Mouse (Mus musculus) adrenal gland, adult 2 months (tissue): Measurements from ENCODE around the gene Sgpl1. TPM values are rescaled to one million over a fixed set of nuclear protein-coding genes. Genes with fewer than 3 reads are reported as not detected.
A peak's percentile ranks its signal among the peaks of the same experiment; 100 is the strongest.

ENCODE experiments used
- DNase-seq: peaks from one replicate; pipeline ENCODE4 v3.0.0; 2021
- microRNA-seq, 2 experiments: library from miRNA; unstranded; fragments of <30 nt; microRNA quantifications; one replicate each; pipeline ENCODE4 v1.2.0; 2021
- polyA plus RNA-seq: library from polyadenylated mRNA; depleted of rRNA; stranded (reverse); fragments of >200 nt; gene quantifications from 2 replicates; pipeline ENCODE4 v1.2.3, GENCODE M21; 2012; rRNA removed
- total RNA-seq, 2 experiments: library from RNA; stranded (reverse); gene quantifications; 2 replicates each; pipeline ENCODE4 v1.2.3; 2021

Gene Sgpl1
- total and polyA plus RNA-seq, 3 experiments: 16.2 to 106 (median 67.2) TPM

DNA sequence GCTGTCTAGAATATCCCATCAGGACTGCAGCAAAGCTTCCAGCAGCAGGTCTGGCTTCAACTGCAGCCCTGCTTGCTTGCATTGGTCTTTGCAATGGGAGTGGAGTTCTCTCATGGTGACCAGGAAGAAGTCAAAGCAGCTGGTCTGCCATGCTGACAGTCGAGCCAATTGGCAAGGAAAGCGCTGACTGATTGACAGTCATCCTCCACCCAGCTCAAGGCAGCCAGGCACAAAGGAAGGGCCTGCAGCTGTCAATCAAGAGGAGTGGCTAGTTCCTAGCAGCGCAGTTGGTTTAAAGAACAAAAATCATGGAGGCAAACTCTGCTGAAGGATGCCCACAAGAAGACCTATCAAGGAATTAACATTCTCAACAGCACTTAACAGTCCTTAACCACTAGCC lies 61.0 kb downstream of the Sgpl1 start:
- no peak for DNase-seq

DNA sequence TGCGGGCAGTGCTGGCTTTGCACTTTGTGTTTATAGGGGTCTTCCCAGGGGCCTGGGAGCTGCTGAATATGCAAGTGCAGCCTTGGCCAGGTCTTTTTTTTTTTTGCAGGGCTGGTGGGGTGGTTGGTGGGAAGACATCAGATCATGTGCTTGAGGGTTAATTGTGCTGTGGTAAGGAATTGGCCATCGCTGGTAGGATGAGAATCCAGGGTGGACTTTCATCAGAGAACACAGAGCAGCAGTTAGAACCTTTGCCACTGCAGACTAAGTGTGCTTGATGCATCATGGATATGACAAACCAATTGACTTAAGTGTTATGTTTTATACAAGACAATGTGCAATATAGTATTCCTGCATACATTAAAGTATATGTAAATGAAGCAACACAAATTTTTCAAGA lies 62.1 kb downstream of the Sgpl1 start:
- DNase-seq: no peak

DNA sequence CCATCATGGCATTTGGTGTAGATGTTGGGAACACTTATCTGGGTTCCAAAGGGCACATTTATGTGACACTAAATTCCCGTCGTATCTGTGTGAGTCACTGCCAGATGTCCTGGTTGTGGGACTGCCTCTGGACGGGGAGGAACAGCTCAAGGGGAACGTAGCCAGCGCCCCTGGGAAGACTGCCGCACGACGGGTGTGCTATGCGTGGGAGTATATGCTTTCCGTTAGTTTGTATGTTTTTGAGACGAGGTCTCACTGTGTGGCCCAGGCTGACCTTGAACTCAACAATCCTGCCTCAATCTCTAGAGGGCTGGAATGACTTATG lies 66.6 kb downstream of the Sgpl1 start:
- peak; percentile 33 for DNase-seq

DNA sequence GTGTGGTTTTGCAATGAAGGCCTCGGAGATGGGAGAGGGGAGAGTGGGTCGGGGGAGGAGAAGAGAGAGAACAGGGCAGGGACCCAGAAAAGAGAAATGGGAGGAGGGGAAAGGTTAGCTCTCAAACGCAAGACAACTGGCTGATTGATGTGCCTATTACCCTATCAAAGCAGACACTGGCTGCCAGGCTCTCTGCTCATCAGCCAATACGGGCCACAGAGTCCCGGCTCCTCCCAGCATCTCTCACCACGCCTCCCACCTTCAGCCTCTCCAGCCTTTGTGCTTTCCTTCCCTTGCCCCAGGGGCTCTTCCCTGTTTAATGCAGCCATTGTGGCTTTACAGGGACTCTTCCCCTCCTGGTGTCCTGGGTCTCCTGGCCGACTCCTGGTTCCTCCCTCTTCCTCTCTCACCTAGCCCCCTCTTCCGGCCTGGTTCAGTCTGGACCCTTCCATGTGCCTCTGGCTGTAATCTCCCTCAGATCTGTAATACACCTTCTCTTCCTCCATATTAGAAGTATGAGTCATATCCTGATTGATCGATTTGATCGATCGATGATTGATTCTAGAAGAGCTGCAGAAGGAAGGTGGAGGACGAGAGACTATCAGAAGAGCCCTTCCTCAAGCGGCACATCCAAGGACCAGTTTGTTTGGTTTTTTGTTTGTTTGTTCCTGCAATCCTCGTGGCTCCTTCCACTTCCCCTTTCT lies 67.1 kb downstream of the Sgpl1 start:
- peak; percentile 70 for DNase-seq

DNA sequence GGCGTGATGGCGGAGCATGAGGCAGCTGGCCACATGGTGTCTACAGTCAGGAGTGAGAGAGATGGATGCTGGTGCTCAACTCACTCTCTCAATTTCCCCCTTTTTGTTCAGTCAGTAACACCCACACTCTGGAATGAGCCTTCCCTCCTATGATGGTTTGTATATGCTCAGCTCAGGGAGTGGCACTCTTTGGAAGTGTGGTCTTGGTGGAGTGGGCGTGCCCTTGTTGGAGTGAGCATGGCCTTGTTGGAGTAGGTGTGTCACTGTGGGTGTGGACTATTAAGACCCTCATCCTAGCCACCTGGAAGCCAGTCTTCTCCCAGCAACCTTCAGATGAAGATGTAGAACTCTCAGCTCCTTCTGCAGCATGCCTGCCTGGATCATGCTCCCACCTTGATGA lies 71.9 kb downstream of the Sgpl1 start:
- DNase-seq: no peak

DNA sequence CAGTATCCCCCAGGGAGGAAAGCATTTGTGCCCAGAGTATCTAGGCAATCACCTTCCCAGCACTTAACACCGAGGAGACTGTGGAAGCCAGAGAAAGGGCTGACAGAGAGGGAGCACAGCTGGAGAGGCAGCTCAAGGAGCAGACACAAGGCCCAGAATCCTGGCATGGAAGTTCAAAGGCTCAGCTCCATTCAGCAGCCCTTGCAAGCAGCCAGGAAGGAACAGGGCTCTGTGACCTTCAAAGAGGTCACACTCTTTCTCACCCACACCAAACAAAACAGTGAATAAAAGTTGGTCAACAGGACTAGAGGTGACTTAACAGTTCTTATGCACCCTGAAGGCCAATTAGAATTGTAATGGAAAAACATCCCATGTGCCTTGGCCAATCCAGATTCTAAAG lies 72.9 kb downstream of the Sgpl1 start:
- DNase-seq: no peak

DNA sequence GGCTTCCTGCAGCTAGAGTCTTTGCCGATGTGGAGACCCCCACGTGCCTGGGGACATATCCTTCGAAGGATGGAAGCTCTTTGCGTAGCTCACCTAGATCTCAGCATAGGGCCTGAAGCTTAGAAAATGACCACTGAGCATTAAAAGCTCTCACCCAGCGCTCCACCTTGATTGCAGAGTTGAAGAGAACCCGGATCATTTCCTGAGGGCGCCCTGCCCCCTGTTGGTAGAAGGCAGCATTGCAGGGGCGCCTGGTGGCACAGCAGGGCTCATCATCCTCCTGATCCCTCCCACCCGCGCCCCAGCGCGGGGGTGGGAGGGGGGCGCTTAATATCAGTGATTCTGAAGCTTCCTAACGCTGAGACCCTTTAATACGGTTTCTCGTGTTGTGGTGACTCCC lies 75.2 kb downstream of the Sgpl1 start:
- peak; percentile 49 for DNase-seq

DNA sequence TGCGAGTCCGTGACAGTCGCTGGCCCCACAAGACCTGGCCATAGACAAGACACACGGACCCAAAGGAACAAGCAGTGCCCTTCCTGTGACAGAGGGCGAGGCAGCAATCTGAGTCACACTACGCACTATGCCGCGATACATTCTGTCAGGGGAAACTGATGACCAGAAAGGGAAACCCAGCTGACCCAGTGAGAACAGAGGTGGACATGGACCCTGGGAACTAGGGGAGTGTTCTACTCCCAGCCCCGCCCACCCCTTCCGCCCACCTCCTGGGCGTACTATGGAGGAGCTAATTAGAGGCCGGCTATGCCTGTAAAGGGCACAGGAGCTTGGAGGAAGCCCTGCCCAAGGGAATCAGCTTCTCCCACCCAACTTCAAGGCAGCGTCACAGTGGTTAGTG lies 78.3 kb downstream of the Sgpl1 start:
- DNase-seq: no peak

DNA sequence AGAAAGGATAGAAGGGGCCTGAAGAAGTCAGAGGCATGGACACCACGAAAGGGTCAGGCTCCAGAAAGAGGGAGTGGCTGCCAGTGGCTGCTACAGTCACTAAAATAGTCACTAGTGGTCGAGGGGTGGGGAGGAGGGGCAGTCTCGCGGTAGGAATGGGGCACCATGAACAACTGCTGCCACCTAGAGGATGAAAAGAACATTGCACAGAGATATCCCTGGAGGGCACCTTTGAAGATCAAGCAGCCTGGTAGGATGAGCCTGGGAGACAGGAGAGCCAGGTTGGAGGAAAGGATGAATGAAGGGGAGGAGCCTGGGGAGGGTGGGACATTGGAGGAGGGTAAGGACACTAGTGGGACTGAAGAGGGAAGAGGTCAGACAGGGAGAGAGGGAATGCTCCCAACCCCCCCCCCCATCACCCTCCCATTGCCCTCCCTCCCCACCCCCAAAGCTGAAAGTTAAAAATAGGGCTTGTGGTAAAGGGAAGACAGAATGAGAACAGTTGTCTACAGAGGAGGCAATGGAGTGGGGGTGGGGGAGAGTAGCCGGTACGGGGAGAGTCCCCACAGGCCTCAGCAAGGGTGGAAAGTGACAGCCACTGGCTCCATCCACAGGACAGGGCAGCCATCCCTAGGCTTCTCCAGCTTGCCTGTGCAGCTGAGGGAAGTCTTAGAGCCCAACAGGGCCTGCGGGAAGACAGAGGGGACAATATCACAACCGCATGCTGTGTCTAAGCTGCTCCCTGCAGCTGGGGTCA lies 78.9 kb downstream of the Sgpl1 start:
- peak; percentile 35 for DNase-seq

DNA sequence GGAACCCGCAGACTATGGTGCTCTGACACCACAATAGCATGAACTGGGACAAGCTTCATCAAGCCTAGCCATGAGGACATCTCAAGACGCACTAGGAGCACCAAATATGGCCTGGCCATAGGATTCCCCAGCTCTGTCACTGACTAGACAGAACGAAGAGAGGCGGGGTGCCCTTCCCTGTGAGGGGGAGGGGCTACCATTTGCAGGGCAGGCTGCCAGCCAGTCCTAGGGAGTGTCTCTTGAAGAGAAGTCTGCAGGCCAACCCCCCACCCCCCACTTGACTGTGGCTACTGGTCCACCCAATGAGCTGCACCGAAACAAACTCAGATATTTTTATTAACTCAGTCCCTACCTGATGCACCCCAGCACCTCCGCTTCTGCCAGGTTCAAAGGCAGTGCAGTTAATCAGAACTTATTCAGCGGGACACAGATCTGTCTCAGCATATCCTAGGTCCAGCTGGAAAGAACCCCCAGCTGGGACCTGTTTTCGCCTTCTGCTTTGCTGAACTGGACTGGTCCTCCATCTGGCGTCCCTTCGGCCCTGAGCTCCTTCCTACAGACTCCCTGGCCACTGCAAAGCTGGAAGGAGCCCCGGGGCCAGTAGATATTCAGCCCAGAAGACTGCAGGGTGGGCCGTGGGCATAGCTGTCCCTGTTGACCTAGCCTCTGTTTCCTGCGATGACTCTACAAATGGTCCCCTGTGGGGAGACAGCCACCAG lies 82.1 kb downstream of the Sgpl1 start:
- no peak for DNase-seq

DNA sequence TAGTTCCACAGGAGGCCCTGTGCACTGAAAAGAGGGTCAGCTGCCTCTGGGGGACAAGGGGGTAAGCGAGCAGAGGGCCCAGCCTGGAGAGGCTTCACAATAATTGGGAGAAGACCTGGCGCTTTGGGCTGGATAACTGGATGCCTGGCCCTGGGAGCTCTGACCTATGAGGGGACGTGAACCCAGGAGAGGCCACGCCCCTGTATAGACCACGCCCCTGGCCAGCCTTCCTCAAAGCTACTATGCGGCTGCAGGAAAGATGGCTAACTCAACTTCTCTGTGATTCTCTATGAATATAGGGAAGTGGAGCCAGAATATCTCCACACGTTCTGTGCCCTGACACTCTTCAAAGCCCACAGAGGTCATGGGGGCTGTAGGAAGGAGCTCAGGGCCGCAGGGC lies 82.9 kb downstream of the Sgpl1 start:
- DNase-seq: no peak

DNA sequence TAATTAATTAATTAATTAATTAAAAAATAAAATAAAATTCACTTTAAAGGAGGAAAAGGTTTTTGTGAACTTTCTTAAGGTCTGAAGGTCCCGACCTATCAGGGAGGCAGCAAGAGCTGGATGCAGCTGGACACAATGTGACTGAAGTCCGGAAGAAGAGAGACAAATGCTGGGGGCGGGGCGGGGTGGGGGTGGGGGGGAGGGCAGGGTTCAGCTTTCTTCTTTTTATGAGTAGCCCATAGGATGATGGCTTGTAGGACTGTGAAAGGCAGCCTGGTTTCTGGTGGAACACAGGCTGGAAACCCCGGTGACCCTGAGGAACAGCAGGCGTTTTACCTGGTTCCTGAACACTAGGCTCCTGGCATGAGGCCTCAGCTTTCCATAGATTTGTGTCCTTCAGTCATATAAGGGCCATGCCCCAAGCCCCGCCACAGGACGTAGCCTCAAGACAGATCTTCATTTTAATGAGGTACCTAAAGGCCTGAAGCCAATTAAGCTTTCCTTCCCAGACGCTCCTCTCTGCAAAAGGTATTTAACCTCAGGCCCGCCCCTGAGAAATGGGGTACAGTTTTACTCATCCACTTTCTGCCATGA lies 84.1 kb downstream of the Sgpl1 start:
- DNase-seq: no peak

DNA sequence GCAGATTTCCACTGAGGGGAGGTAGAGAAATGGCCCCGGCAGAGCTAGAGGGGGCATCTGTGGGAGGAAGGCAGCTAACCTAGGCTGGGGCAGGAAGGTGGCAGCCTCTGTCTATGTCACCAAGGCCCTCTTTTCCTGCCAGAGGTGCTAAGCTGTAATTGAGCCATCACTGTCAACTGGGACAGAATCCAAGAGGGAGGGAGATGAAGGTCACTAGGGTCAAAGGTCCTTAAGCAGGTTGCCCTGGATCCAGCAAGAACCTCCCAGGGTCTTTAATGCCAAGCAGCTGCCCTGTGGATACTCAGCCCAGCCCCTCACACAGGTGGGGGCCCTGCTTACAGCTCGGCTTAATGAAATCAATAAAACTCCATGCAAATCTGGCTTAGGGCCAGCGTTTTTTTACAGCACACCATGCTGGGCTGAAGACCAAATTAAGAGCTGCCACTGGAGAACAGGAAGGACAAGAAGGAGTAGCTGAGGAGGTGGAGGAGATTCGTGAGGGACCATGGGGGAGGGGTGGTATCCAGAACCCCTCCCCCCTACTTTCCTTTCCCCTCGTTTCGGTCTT lies 87.9 kb downstream of the Sgpl1 start:
- no peak for DNase-seq

DNA sequence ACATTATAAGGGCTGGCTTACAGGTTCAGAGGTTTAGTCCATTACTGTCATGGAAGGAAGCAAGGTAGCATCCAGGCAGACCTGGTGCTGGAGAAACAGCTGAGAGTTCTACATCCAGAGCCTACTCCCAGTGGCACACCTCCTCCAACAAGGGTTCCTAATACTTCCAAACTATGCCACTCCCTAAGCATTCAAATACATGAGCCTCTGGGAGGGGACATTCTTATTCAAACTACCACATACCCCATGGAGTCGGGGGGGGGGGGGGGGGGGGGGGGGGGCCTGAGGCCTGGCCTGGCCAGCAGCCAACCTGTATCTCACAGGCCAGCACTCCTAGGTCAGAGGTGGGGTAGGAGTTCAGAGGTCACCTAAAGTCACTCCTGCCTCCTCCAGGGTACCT lies 88.4 kb downstream of the Sgpl1 start:
- no peak for DNase-seq

DNA sequence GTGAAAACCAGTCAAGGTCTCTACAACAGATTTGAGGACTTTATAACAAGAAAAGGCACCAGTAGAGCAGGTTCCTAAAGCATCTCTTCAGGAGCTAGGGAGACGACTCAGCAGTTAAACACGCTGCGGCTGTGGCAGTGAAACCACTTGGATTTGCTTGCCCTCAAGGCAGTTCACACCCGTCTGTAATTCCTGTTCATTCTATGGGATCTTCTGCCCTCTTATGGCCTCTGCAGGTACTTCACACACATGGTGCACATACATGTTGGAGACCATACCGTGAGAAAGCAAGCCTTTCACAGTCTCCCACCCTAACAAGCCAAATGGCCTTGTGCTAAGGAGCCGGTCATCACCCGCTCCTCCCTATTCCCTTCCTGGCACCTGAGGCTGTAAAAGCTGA lies 90.8 kb downstream of the Sgpl1 start:
- DNase-seq: no peak

DNA sequence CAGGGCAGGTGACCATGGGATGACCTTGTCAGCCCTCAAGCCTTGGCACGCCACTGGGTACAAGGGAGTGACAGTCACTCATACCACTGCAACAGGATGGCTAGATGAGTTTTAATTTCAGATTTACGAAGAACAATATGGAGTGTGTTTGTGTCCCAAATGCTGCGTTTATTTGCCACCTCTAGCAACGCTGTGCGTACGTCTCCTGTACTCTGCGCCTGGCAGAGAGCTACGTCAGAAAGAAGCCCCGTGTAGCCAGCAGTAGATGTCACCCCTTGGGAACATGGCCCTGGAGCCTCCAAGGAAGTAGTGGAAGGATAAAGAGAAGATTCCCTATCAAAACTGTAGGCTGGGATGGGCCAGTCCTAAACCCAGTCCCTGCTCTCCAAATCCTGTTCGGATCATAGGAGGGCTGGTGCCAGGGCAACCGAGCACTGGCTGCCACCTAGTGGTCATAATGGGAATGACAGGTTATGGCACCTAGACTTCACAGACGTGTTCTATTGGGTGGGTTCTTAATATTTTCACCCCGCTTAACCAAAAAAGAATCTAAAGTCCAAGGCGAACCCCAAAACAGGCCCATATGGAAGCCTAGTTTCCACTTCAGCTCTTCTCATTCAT lies 95.4 kb downstream of the Sgpl1 start:
- peak; percentile 49 for DNase-seq

Small RNAs within 50 kb of the gene (microRNA-seq; reads per million reads assigned to microRNA genes)
- 0 reads per million in 2 experiments for gene Gm44308

Other genes with a start within 250 kb of the Sgpl1 start
- 10 to 100 TPM; 18.6 to 22.0 TPM for gene Pcbd1, start 58.4 kb downstream of the Sgpl1 start, total RNA-seq
- gene Pcbd1, start 58.4 kb downstream of the Sgpl1 start, polyA plus RNA-seq: 1.9 and 3.8 TPM in 2 replicates
- not detected for gene Tbata, start 24.3 kb upstream of the Sgpl1 start, total RNA-seq
- not detected in 2 replicates for gene Tbata, start 24.3 kb upstream of the Sgpl1 start, polyA plus RNA-seq
- gene Adamts14, start 125.7 kb upstream of the Sgpl1 start, total RNA-seq: 1 to 10 TPM; 2.1 TPM
- 2.9 and 3.2 TPM in 2 replicates for gene Adamts14, start 125.7 kb upstream of the Sgpl1 start, polyA plus RNA-seq
- under 1 TPM; 0.17 to 0.24 TPM for gene Prf1, start 150.1 kb upstream of the Sgpl1 start, total RNA-seq
- gene Prf1, start 150.1 kb upstream of the Sgpl1 start, polyA plus RNA-seq: 0.39 and 0.48 TPM in 2 replicates
- 10 to 100 TPM; 18.5 to 26.6 TPM for gene Pald1, start 235.8 kb upstream of the Sgpl1 start, total RNA-seq
- 17.7 and 22.8 TPM in 2 replicates for gene Pald1, start 235.8 kb upstream of the Sgpl1 start, polyA plus RNA-seq